In the genomic region with DNA sequence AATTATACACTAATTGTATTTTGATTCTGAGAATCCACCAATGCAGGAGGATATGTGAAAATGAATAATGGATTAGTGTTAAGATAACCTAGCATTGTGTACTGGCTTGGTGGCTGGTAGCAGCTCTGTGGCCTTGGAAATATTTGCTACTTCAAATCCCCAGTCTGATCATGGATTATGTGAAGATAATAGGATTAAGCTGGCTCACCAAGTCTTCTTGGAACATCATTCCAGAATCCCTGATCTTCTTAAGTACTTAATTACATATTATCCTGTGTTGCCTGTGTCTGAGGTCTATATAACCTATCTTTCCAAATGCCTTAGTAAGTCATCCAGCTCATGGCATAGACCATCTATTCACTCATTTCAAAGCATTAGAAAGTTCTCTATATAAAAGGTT, we compare ENCODE assay signal across 25 mouse cellular contexts.
"Had no signal": no experiment of that assay in that cellular context is flagged by ENCODE, and none has a peak within 500 bp of the region (broad histone marks: within the 10 kb centered on the region; RNA-seq: fewer than 3 reads in every experiment).

No protein-coding gene starts in this region.

- DNase-seq: gastrocnemius, postnatal 14 days; gastrocnemius, postnatal 36 days; heart, adult 11 months; heart, adult 2 months; heart, postnatal 10 days; heart, postnatal 4 days; kidney, adult 18-20 months; kidney, adult 8-10 months; kidney, postnatal 10 days; kidney, postnatal 25 days; kidney, postnatal 4 days; layer of hippocampus, postnatal 36 days; liver had no signal

- H3K4me1 ChIP-seq: heart, embryonic 10.5 days; heart, embryonic 12.5 days; hindbrain, embryonic 10.5 days; hindbrain, embryonic 12.5 days; hindbrain, embryonic 15.5 days; intestine, embryonic 15.5 days; limb, embryonic 10.5 days; limb, embryonic 12.5 days had no signal

- H3K4me2 ChIP-seq: heart, embryonic 12.5 days; hindbrain, embryonic 12.5 days; hindbrain, embryonic 15.5 days; intestine, embryonic 15.5 days; limb, embryonic 12.5 days; liver, embryonic 11.5 days had no signal

- H3K36me3 ChIP-seq: heart, embryonic 10.5 days; heart, embryonic 12.5 days; hindbrain, embryonic 10.5 days; hindbrain, embryonic 12.5 days; hindbrain, embryonic 15.5 days; intestine, embryonic 15.5 days; limb, embryonic 10.5 days; limb, embryonic 12.5 days had no signal

- H3K9ac ChIP-seq: heart, embryonic 12.5 days; hindbrain, embryonic 12.5 days; hindbrain, embryonic 15.5 days; intestine, embryonic 15.5 days; limb, embryonic 12.5 days had no signal

- H3K27me3 ChIP-seq: heart, embryonic 12.5 days; hindbrain, embryonic 12.5 days; hindbrain, embryonic 15.5 days; intestine, embryonic 15.5 days; limb, embryonic 12.5 days had no signal

- H3K27ac ChIP-seq: heart, adult 2 months; heart, embryonic 10.5 days; hindbrain, embryonic 10.5 days; hindbrain, embryonic 12.5 days; hindbrain, embryonic 15.5 days; intestine, embryonic 15.5 days; layer of hippocampus, adult 2 months; limb, embryonic 10.5 days; limb, embryonic 12.5 days had no signal

- H3K9me3 ChIP-seq: heart, embryonic 10.5 days; hindbrain, embryonic 10.5 days; hindbrain, embryonic 12.5 days; hindbrain, embryonic 15.5 days; intestine, embryonic 15.5 days; limb, embryonic 10.5 days; limb, embryonic 12.5 days had no signal

- H3K4me3 ChIP-seq: heart, adult 2 months; heart, embryonic 10.5 days; heart, embryonic 12.5 days; hindbrain, embryonic 10.5 days; hindbrain, embryonic 12.5 days; hindbrain, embryonic 15.5 days; intestine, embryonic 15.5 days; layer of hippocampus, adult 2 months; limb, embryonic 10.5 days; limb, embryonic 12.5 days had no signal

- ATAC-seq: inflammation-experienced regulatory T-cells, adult 6 months; intestine, embryonic 15.5 days; intestine, postnatal 0 days had no signal
